Mouse (Mus musculus) testis, adult 2 months (tissue): ENCODE results near the gene Pigf. TPM values are rescaled to one million over a fixed set of nuclear protein-coding genes. Genes with fewer than 3 reads are reported as not detected.

Experiments used
- H3K27ac ChIP-seq: fragments of 200-500 bp; 2 replicates; pipeline ENCODE4 v1.5.1; 2012; ENCODE audit warnings: low read depth, low read length; ENCODE audit not compliant: control insufficient read depth, insufficient read depth
- H3K27me3 ChIP-seq: fragments of 200-500 bp; 2 replicates; pipeline ENCODE4 v1.6.1; 2012; ENCODE audit warnings: mild to moderate bottlenecking, low read length, moderate library complexity; ENCODE audit not compliant: control insufficient read depth, insufficient read depth
- H3K36me3 ChIP-seq: fragments of 200-500 bp; 2 replicates; pipeline ENCODE4 v1.6.1; 2012; ENCODE audit warnings: mild to moderate bottlenecking, low read length; ENCODE audit not compliant: control insufficient read depth, insufficient read depth
- H3K4me1 ChIP-seq: fragments of 200-500 bp; 2 replicates; pipeline ENCODE4 v1.6.1; 2012; ENCODE audit warnings: low read length; ENCODE audit not compliant: control insufficient read depth, insufficient read depth
- H3K4me3 ChIP-seq: fragments of 200-500 bp; 2 replicates; pipeline ENCODE4 v1.5.1; 2012; ENCODE audit warnings: low read depth, mild to moderate bottlenecking, low read length, moderate library complexity, mixed read lengths; ENCODE audit not compliant: control insufficient read depth
- CTCF ChIP-seq: fragments of 200-500 bp; IDR thresholded peaks from 2 replicates; pipeline ENCODE4 v1.5.1; 2012; ENCODE audit warnings: low read depth, mild to moderate bottlenecking, inconsistent platforms, low read length, moderate library complexity; ENCODE audit not compliant: control insufficient read depth, insufficient read depth, insufficient replicate concordance
- POLR2A ChIP-seq: fragments of 200-500 bp; IDR thresholded peaks from 2 replicates; pipeline ENCODE4 v1.6.1; 2012; ENCODE audit warnings: low read depth, mild to moderate bottlenecking, inconsistent platforms, low read length, moderate library complexity; ENCODE audit not compliant: control insufficient read depth
- polyA plus RNA-seq: library from polyadenylated mRNA; depleted of rRNA; stranded (reverse); fragments of >200 nt; gene quantifications from 2 replicates; pipeline ENCODE4 v1.2.3, GENCODE M21; 2012

The Pigf gene
- polyA plus RNA-seq, 1 experiment, result 112 TPM

DNA sequence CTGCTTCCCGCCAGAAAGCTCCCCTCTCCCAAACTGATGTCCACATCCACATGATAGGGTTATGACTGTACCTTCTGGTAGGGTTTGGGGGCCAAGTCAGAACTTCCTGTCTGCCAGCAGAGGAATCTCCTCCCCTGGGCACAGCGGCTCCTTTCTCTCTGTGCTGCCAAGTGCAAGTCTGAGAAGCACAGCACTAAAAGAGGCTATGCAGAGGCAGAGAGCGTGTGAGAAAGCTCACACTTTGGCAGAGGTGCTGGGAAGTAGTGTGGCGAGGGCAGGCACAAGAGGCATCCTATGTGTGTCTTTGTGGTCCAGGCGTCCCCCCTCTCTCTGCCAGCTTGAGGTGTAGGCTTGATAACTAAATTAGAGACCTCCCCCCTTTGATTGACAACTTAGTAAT lies 54.2 kb downstream of the Pigf start:
- TF ChIP-seq POLR2A (no peak), CTCF (no peak)
- no peaks in the 10 kb centered on the region for H3K36me3 ChIP-seq
- H3K4me1 ChIP-seq, result no peaks in the 10 kb centered on the region
- H3K4me3 ChIP-seq, result no peak overlapping the region
- no peaks in the 10 kb centered on the region for H3K27me3 ChIP-seq
- no peak overlapping the region for H3K27ac ChIP-seq

DNA sequence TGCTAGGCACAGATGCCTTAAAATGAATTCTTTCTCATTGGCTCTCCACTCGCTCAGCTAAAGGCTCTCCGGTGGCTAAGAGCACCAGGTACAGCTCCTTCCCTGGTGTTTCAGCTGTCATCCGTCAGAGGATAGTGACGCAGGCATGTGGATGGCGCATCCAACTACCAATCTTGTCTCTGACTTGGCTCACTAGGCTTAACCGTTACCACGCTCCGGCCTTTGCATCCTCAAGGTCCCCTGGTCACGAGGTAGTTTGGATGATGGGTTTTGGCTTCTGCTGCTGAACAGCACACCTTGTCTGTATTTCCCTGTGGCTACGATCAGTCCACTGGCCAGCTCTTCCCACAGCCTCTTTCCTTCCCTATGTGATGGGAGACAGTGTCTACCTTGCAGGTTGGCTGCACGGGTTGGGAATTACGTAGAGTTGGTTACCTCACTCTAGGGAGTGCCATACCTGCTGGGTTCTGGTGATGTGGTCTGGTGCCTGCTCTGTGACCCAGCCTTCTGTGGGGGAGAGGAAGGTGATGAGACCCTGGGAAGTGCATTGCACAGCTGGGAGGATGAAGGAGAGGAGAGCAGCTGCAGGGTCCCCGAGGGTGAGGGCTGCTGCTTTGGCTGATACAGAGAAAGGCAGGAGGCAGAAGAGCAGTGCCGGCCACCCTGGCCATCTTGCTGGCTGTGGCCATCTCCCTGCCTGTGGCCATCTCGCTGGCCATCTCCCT lies 55.0 kb downstream of the Pigf start:
- H3K27ac ChIP-seq, result no peak overlapping the region
- no peak for TF ChIP-seq CTCF
- no peak for TF ChIP-seq POLR2A
- H3K4me3 ChIP-seq, result no peak overlapping the region
- H3K4me1 ChIP-seq, result no peaks in the 10 kb centered on the region
- H3K27me3 ChIP-seq, result no peaks in the 10 kb centered on the region
- H3K36me3 ChIP-seq, result no peaks in the 10 kb centered on the region

DNA sequence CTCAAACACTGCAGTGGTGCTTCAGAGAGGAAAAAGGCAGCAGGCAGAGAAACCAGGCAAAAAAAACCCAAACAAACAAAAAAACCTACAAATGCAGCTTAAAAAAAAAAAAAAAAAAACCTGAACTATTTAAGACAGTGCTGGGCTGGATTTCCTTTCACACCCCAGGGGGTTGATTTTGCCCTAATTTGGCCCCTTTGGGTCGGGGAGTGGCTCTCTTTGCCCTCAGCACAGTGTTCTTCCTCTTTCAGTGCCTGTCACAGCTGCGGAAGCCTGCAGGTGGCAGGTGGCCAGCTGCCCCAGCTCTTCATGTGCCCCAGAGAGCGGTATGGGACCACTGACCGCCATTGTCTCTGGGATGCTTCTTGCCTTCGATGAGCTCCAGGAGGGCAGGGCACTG lies 55.6 kb downstream of the Pigf start:
- no peak overlapping the region for H3K27ac ChIP-seq
- no peak overlapping the region for H3K4me3 ChIP-seq
- no peaks in the 10 kb centered on the region for H3K36me3 ChIP-seq
- no peaks in the 10 kb centered on the region for H3K27me3 ChIP-seq
- TF ChIP-seq POLR2A, result no peak
- TF ChIP-seq CTCF, result no peak
- H3K4me1 ChIP-seq, result no peaks in the 10 kb centered on the region

DNA sequence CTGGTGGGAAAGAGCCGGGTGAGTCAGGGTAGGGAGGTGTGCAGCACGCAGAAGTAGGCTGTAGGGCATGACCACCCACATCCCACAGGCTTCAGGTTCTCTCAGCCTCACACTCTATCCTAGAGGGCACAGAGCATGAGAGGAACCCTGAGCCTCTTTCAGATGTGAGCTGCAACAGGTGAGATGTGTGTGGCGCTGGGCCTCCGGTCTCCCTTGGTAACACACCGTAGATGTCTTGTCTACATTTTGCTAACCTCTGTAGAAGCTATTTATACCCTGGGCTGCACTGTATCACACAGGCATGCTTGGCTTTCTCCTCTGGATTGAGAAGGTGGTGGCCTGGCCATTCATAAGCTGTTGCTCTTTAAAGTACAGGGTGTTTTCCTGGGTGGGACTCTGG lies 56.6 kb downstream of the Pigf start:
- H3K27ac ChIP-seq, result no peak overlapping the region
- H3K27me3 ChIP-seq, result no peaks in the 10 kb centered on the region
- H3K36me3 ChIP-seq, result no peaks in the 10 kb centered on the region
- TF ChIP-seq CTCF, result no peak
- no peak for TF ChIP-seq POLR2A
- H3K4me1 ChIP-seq, result no peaks in the 10 kb centered on the region
- H3K4me3 ChIP-seq, result no peak overlapping the region

DNA sequence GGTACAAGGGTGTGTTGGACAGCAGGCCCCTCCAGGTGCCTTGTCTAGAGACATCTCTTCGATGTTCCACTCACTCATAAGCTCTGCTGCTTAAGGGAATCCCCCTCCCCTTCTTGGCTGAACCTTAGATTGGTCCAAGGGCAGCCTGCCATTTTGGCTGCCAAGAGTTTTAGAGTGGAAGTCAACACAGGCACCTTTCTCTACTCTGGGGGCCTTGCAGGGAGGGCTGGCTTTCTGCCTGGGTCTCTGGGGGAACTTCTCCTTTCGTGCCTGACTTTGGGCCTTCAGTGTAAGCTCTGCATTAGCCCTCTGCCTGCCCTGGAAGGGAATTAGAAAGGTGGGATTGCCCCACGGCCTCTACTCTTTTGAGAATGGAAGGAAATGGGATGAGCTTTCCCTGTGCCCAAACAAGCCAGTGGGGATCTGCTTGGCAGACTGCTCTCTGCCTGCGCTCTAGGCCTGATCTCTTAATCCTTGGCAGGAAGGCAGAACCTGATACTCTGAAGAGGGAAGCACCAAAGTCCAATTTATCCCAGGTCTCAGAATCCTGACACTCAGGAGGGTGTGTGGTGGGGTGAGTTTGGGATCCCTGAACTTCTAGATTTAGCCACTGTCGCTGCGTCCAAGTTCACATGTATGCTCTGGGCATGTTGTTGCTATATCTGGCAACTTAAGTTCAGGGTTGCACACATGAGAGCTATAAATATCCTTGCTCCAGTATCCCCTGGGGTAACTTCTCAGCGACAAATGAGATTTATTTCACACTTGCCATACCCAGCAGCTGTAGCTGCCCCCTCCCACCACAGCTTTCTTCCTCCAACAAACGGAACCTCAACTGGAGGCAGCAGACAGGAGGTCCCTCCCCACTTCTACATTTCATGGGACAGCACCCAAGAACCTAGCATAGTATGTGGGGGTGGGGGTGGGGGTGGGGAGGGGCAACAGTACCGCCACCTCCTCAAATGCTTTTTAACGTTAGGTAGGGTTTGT lies 57.4 kb downstream of the Pigf start:
- no peak overlapping the region for H3K27ac ChIP-seq
- H3K36me3 ChIP-seq, result no peaks in the 10 kb centered on the region
- TF ChIP-seq CTCF (no peak), POLR2A (no peak)
- no peaks in the 10 kb centered on the region; the same call in 1 of the 2 replicates for H3K4me1 ChIP-seq
- H3K27me3 ChIP-seq, result no peaks in the 10 kb centered on the region
- H3K4me3 ChIP-seq, result no peak overlapping the region

DNA sequence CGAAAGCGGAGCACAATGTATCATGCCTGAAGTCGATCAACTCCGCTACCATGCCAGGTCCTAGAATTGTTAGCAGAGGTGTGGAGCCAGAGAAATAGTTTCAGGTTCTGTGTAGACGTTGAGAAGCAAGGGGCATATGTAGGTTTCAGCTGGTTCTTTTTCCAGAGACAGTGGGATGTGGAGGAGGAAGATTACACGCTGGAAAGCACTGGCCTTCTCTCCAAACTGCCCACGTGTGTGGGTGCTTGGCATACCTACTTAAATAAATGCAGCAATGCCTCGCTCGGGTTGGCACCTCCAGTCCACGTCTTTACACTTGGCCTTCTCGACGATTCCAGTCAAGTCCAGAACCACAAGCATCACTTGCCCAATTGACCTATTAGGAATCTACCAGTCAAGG lies 58.2 kb downstream of the Pigf start:
- peaks cover 4% of the 10 kb centered on the region; the same call in 1 of the 2 replicates for H3K4me1 ChIP-seq

DNA sequence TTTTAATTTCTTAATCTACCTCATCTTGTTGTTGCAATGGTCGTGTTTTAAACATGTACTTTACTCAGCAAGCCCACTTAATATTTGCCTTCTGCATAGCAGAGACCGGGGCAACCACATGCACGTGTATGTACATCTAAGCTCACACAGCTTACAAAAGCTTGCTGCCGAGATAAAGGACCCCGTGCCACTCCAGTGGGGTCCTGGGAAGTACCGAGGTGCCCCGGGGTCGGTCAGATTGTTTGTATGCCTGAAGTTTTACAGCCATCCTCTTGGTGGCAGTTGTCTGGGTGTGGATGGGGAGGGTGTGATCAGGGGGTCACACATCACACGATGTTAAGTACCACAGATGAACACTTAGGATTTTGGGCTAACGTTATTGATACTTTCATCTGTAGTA lies 59.2 kb downstream of the Pigf start:
- Histone ChIP-seq H3K4me3 (no peak overlapping the region), H3K36me3 (no peaks in the 10 kb centered on the region), H3K27me3 (no peaks in the 10 kb centered on the region; the same call in 1 of the 2 replicates), H3K27ac (no peak overlapping the region), H3K4me1 (peaks cover 8% of the 10 kb centered on the region)
- TF ChIP-seq CTCF (no peak), POLR2A (no peak)

More for the DNA sequence above, 58.2 kb downstream of the Pigf start:
- H3K4me3 ChIP-seq, result no peak overlapping the region
- no peaks in the 10 kb centered on the region for H3K36me3 ChIP-seq
- H3K27me3 ChIP-seq, result no peaks in the 10 kb centered on the region; the same call in 1 of the 2 replicates
- TF ChIP-seq CTCF, result no peak
- no peak overlapping the region for H3K27ac ChIP-seq
